Mouse (Mus musculus) lung, adult 2 months (tissue): ENCODE measurements around the gene Cd82.

Experiments used
- CTCF ChIP-seq: fragments of 200-500 bp; IDR thresholded peaks from 2 replicates; pipeline ENCODE4 v1.5.1; 2011; ENCODE audit warnings: mild to moderate bottlenecking, low read length, control low read depth; ENCODE audit not compliant: insufficient read depth
- POLR2A ChIP-seq: fragments of 200-500 bp; IDR thresholded peaks from 2 replicates; pipeline ENCODE4 v1.6.1; 2011; ENCODE audit warnings: low read depth, mild to moderate bottlenecking, control low read depth, low read length, borderline replicate concordance; ENCODE audit errors: extremely low read depth

GRCm38 (mm10) chr2:93457426-93458130 is 5.4 kb downstream of the Cd82 start:
- TF ChIP-seq POLR2A: no peak
- TF ChIP-seq CTCF: no peak
